Mouse (Mus musculus) liver, embryonic 12.5 days (tissue): ENCODE measurements around the gene Gramd1b. TPM values are rescaled to one million over a fixed set of nuclear protein-coding genes. Genes with fewer than 3 reads are reported as not detected.
A peak's percentile ranks its signal among the peaks of the same experiment; 100 is the strongest.

Experiments
- ATAC-seq: fragments of 200-750 bp; cut with Nextera tagmentation; 2 replicates; pipeline ENCODE4 v1.8.0; 2017; ENCODE audit warnings: moderate number of reproducible peaks, mild to moderate bottlenecking, moderate library complexity
- H3K27ac ChIP-seq: fragments of 300-500 bp; sonication (generic); 2 replicates; pipeline ENCODE4 v1.5.1; 2016; ENCODE audit warnings: mild to moderate bottlenecking
- H3K27me3 ChIP-seq: fragments of 300-500 bp; sonication (generic); replicated peaks from 2 replicates; pipeline ENCODE4 v1.6.1; 2016; ENCODE audit warnings: mild to moderate bottlenecking, moderate library complexity
- H3K36me3 ChIP-seq: fragments of 300-500 bp; sonication (generic); 2 replicates; pipeline ENCODE4 v1.6.1; 2016; ENCODE audit warnings: mild to moderate bottlenecking, moderate library complexity
- H3K4me1 ChIP-seq: fragments of 300-500 bp; sonication (generic); 2 replicates; pipeline ENCODE4 v1.6.1; 2016
- H3K4me2 ChIP-seq: fragments of 300-500 bp; sonication (generic); 2 replicates; pipeline ENCODE4 v1.6.1; 2016; ENCODE audit warnings: mild to moderate bottlenecking, moderate library complexity
- H3K4me3 ChIP-seq: fragments of 300-500 bp; sonication (generic); 2 replicates; pipeline ENCODE4 v1.5.1; 2016; ENCODE audit warnings: mild to moderate bottlenecking, moderate library complexity
- H3K9ac ChIP-seq: fragments of 300-500 bp; sonication (generic); 2 replicates; pipeline ENCODE4 v1.6.1; 2016; ENCODE audit warnings: mild to moderate bottlenecking, moderate library complexity
- H3K9me3 ChIP-seq: fragments of 300-500 bp; sonication (generic); replicated peaks from 2 replicates; pipeline ENCODE4 v1.6.1; 2016; ENCODE audit warnings: mild to moderate bottlenecking, moderate library complexity
- WGBS: fragments of 180-500 bp; shearing (Covaris S2); methylation state at CpG from one replicate; pipeline ENCODE4 v1.1.7; 2016; ENCODE audit not compliant: insufficient replicate concordance; 5-methylcytosine and 5-hydroxymethylcytosine counted together
- polyA plus RNA-seq: library from polyadenylated mRNA; unstranded; fragments of >200 nt; fragmentation: Nextera tagmentation; extraction: Ambion mirVana; gene quantifications from 2 replicates; pipeline ENCODE4 v1.2.1, GENCODE M21; 2016

Gene Gramd1b
- polyA plus RNA-seq, 1 experiment from 2014 or later, result 1.7 TPM

GRCm38 (mm10) chr9:40320879-40321667, 210.1 kb downstream of the Gramd1b start:
- peak; percentile 47 for ATAC-seq
- Histone ChIP-seq H3K4me2 (no peak overlapping the region), H3K9ac (no peak overlapping the region), H3K4me3 (no peak overlapping the region), H3K27me3 (no peaks in the 10 kb centered on the region), H3K36me3 (no peaks in the 10 kb centered on the region), H3K4me1 (peaks cover 22% of the 10 kb centered on the region), H3K9me3 (no peaks in the 10 kb centered on the region), H3K27ac (peak overlapping the region; percentile 6; the same call in 1 of the 2 replicates)
- WGBS, result 65% methylated on average over 12 of the region's 12 CpGs

GRCm38 (mm10) chr9:40320405-40320804, 210.8 kb downstream of the Gramd1b start:
- H3K4me1 ChIP-seq, result peaks cover 17% of the 10 kb centered on the region
- no peaks in the 10 kb centered on the region for H3K9me3 ChIP-seq
- no peak overlapping the region for H3K4me2 ChIP-seq
- no peak for ATAC-seq
- no peaks in the 10 kb centered on the region for H3K27me3 ChIP-seq
- 0 out of 2 replicates have a peak overlapping the region, but pooled peaks have one; percentile 6 for H3K27ac ChIP-seq
- 79% methylated on average over 8 of the region's 8 CpGs for WGBS
- H3K9ac ChIP-seq, result no peak overlapping the region
- H3K4me3 ChIP-seq, result no peak overlapping the region
- no peaks in the 10 kb centered on the region for H3K36me3 ChIP-seq

- peaks cover 17% of the 10 kb centered on the region for H3K4me1 ChIP-seq
- H3K4me3 ChIP-seq, result no peak overlapping the region
- H3K9me3 ChIP-seq, result no peaks in the 10 kb centered on the region
- H3K27me3 ChIP-seq, result no peaks in the 10 kb centered on the region
- H3K36me3 ChIP-seq, result no peaks in the 10 kb centered on the region
- H3K4me2 ChIP-seq, result no peak overlapping the region
- ATAC-seq, result no peak
- no peak overlapping the region for H3K27ac ChIP-seq
- 72% methylated on average over 5 of the region's 5 CpGs for WGBS
- H3K9ac ChIP-seq, result no peak overlapping the region
Measured at GRCm38 (mm10) chr9:40318771-40319170, 212.4 kb downstream of the Gramd1b start.

- H3K4me1 ChIP-seq, result peaks cover 17% of the 10 kb centered on the region
- no peak overlapping the region for H3K9ac ChIP-seq
- H3K27ac ChIP-seq, result no peak overlapping the region
- no peaks in the 10 kb centered on the region for H3K36me3 ChIP-seq
- H3K4me3 ChIP-seq, result no peak overlapping the region
- no peak for ATAC-seq
- 80% methylated on average over 4 of the region's 4 CpGs for WGBS
- H3K4me2 ChIP-seq, result no peak overlapping the region
- H3K9me3 ChIP-seq, result no peaks in the 10 kb centered on the region
- no peaks in the 10 kb centered on the region for H3K27me3 ChIP-seq
Measured at GRCm38 (mm10) chr9:40317735-40318134, 213.4 kb downstream of the Gramd1b start.

GRCm38 (mm10) chr9:40316865-40317660, 214.1 kb downstream of the Gramd1b start:
- Histone ChIP-seq H3K4me1 (peaks cover 14% of the 10 kb centered on the region), H3K9me3 (no peaks in the 10 kb centered on the region), H3K27ac (no peak overlapping the region), H3K9ac (no peak overlapping the region), H3K4me2 (no peak overlapping the region), H3K4me3 (no peak overlapping the region), H3K27me3 (no peaks in the 10 kb centered on the region), H3K36me3 (no peaks in the 10 kb centered on the region)
- 71% methylated on average over 9 of the region's 9 CpGs for WGBS
- ATAC-seq, result no peak

- Histone ChIP-seq H3K9me3 (no peaks in the 10 kb centered on the region), H3K4me2 (no peak overlapping the region), H3K36me3 (peaks cover 4% of the 10 kb centered on the region; the same call in 1 of the 2 replicates), H3K27ac (no peak overlapping the region), H3K9ac (no peak overlapping the region), H3K4me3 (no peak overlapping the region), H3K27me3 (no peaks in the 10 kb centered on the region), H3K4me1 (no peaks in the 10 kb centered on the region)
- WGBS, result 72% methylated on average over 9 of the region's 9 CpGs
- ATAC-seq, result no peak
Measured at GRCm38 (mm10) chr9:40311813-40312212, 219.4 kb downstream of the Gramd1b start.

- ATAC-seq, result no peak
- no peak overlapping the region for H3K4me3 ChIP-seq
- H3K27me3 ChIP-seq, result no peaks in the 10 kb centered on the region
- H3K36me3 ChIP-seq, result peaks cover 12% of the 10 kb centered on the region
- no peaks in the 10 kb centered on the region for H3K9me3 ChIP-seq
- H3K4me2 ChIP-seq, result no peak overlapping the region
- H3K9ac ChIP-seq, result no peak overlapping the region
- no peak overlapping the region for H3K27ac ChIP-seq
- no peaks in the 10 kb centered on the region for H3K4me1 ChIP-seq
- 77% methylated on average over 6 of the region's 6 CpGs for WGBS
Measured at GRCm38 (mm10) chr9:40309876-40310275, 221.3 kb downstream of the Gramd1b start.

- Histone ChIP-seq H3K27ac (no peak overlapping the region), H3K4me2 (no peak overlapping the region), H3K4me1 (no peaks in the 10 kb centered on the region), H3K9me3 (no peaks in the 10 kb centered on the region), H3K4me3 (no peak overlapping the region), H3K9ac (no peak overlapping the region), H3K27me3 (no peaks in the 10 kb centered on the region), H3K36me3 (peaks cover 12% of the 10 kb centered on the region)
- ATAC-seq, result no peak
- WGBS, result 81% methylated on average over 3 of the region's 3 CpGs
Measured at GRCm38 (mm10) chr9:40307311-40307710, 223.9 kb downstream of the Gramd1b start.

- ATAC-seq, result no peak
- Histone ChIP-seq H3K36me3 (peaks cover 14% of the 10 kb centered on the region; the same call in 1 of the 2 replicates), H3K27me3 (no peaks in the 10 kb centered on the region), H3K4me2 (no peak overlapping the region), H3K9me3 (no peaks in the 10 kb centered on the region), H3K4me1 (no peaks in the 10 kb centered on the region), H3K27ac (no peak overlapping the region), H3K4me3 (no peak overlapping the region), H3K9ac (no peak overlapping the region)
- WGBS, result 83% methylated on average over 8 of the region's 8 CpGs
Measured at GRCm38 (mm10) chr9:40304243-40304642, 226.9 kb downstream of the Gramd1b start.

GRCm38 (mm10) chr9:40302375-40302774, 228.8 kb downstream of the Gramd1b start:
- no peak for ATAC-seq
- H3K9ac ChIP-seq, result no peak overlapping the region

GRCm38 (mm10) chr9:40301475-40301874, 229.7 kb downstream of the Gramd1b start:
- Histone ChIP-seq H3K4me2 (no peak overlapping the region), H3K27ac (no peak overlapping the region), H3K27me3 (no peaks in the 10 kb centered on the region), H3K9me3 (no peaks in the 10 kb centered on the region), H3K9ac (no peak overlapping the region), H3K4me1 (no peaks in the 10 kb centered on the region), H3K4me3 (no peak overlapping the region), H3K36me3 (peaks cover 15% of the 10 kb centered on the region; the same call in 1 of the 2 replicates)
- 74% methylated on average over 5 of the region's 5 CpGs for WGBS
- ATAC-seq, result no peak

More at GRCm38 (mm10) chr9:40302375-40302774, 228.8 kb downstream of the Gramd1b start:
- no peak overlapping the region for H3K4me3 ChIP-seq
- no peak overlapping the region for H3K4me2 ChIP-seq
- no peaks in the 10 kb centered on the region for H3K27me3 ChIP-seq
- no peak overlapping the region for H3K27ac ChIP-seq
- H3K4me1 ChIP-seq, result no peaks in the 10 kb centered on the region
- no peaks in the 10 kb centered on the region for H3K9me3 ChIP-seq
- WGBS, result 71% methylated on average over 8 of the region's 8 CpGs
- peaks cover 18% of the 10 kb centered on the region; the same call in 1 of the 2 replicates for H3K36me3 ChIP-seq
